Mouse (Mus musculus): ENCODE data around the gene Gm5148.

- TF ChIP-seq BHLHE40 (IDR thresholded peaks at IDR 0.05; ENCODE audit: borderline replicate concordance, low read depth, low read length) (no peak), NRF1 (IDR thresholded peaks at IDR 0.05; ENCODE audit: insufficient read depth, low read depth, low read length, poor library complexity, severe bottlenecking) (no peak), USF1 (IDR thresholded peaks at IDR 0.05; ENCODE audit: low read depth, low read length) (no peak), NELFE (IDR thresholded peaks at IDR 0.05; ENCODE audit: low read depth, low read length) (no peak), TCF12 (IDR thresholded peaks at IDR 0.05; ENCODE audit: low read depth, low read length) (no peak)
Measured at GRCm38 (mm10) chr3:37711639-37712038, 12.7 kb downstream of the Gm5148 start.

Data from MEL (cell line).